Mouse (Mus musculus) induced T-regulatory cell, adult 2 months (primary cell): ENCODE measurements around the gene Stat3.

Experiments used
- DNase-seq: peaks from one replicate; pipeline ENCODE4 v3.0.0-alpha.2; 2012; ENCODE audit warnings: low read depth

The Stat3 gene

GRCm38 (mm10) chr11:100924386-100924919 lies 14.9 kb downstream of the Stat3 start:
- no peak for DNase-seq

- peak; percentile 51 for DNase-seq
Measured at GRCm38 (mm10) chr11:100920887-100921624, 18.3 kb downstream of the Stat3 start.

GRCm38 (mm10) chr11:100918007-100918406 lies 21.3 kb downstream of the Stat3 start:
- DNase-seq, result no peak

- DNase-seq, result no peak
Measured at GRCm38 (mm10) chr11:100916432-100916971, 22.8 kb downstream of the Stat3 start.

GRCm38 (mm10) chr11:100915063-100915462 lies 24.3 kb downstream of the Stat3 start:
- no peak for DNase-seq

- no peak for DNase-seq
Measured at GRCm38 (mm10) chr11:100914415-100914814, 24.9 kb downstream of the Stat3 start.

GRCm38 (mm10) chr11:100912401-100913155 lies 26.8 kb downstream of the Stat3 start:
- DNase-seq, result peak; percentile 50

GRCm38 (mm10) chr11:100908567-100908966 lies 30.8 kb downstream of the Stat3 start:
- no peak for DNase-seq

- no peak for DNase-seq
Measured at GRCm38 (mm10) chr11:100908112-100908511, 31.2 kb downstream of the Stat3 start.

GRCm38 (mm10) chr11:100906885-100907284 lies 32.5 kb downstream of the Stat3 start:
- no peak for DNase-seq

- no peak for DNase-seq
Measured at GRCm38 (mm10) chr11:100905929-100906328, 33.4 kb downstream of the Stat3 start.

- DNase-seq, result peak; percentile 91
Measured at GRCm38 (mm10) chr11:100904580-100905351, 34.6 kb downstream of the Stat3 start.

GRCm38 (mm10) chr11:100898441-100899199 lies 40.7 kb downstream of the Stat3 start:
- DNase-seq, result no peak

- DNase-seq, result peak; percentile 82
Measured at GRCm38 (mm10) chr11:100897294-100898231, 41.8 kb downstream of the Stat3 start.

- DNase-seq, result no peak
Measured at GRCm38 (mm10) chr11:100896078-100896477, 43.3 kb downstream of the Stat3 start.

- DNase-seq, result no peak
Measured at GRCm38 (mm10) chr11:100894146-100894918, 45.0 kb downstream of the Stat3 start.

GRCm38 (mm10) chr11:100893482-100893881 lies 45.9 kb downstream of the Stat3 start:
- peak; percentile 96 for DNase-seq

GRCm38 (mm10) chr11:100892435-100892834 lies 46.9 kb downstream of the Stat3 start:
- DNase-seq, result no peak
